Mouse (Mus musculus): ENCODE measurements around the gene Ddx58. TPM values are rescaled to one million over a fixed set of nuclear protein-coding genes. Genes with fewer than 3 reads are reported as not detected.

Ddx58 gene
- polyA plus RNA-seq, 1 experiment from 2014 or later = 16.7 TPM

DNA sequence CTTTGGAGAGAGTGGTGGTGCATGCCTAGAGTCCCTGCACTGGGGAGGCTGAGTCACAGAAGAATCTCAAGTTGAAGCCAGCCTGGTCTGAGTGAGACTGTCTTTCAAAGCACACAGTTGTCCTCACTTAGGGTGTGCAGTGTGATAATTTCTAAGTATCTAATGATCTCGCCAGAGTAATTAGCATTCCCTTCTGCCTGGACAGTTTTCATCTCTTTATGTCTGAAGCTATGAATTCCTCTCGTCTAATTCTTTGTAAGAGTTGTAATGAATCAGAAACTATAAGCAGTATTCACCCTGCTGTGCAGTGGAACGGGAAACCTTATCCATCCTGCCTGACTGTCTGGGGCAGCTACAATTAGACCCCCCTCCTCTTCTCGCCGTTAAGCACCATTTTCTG is 31.9 kb downstream of the Ddx58 start:
- ATAC-seq (ENCODE audit: insufficient number of reproducible peaks, insufficient read depth, low FRiP score, low read depth) = no peak
- H3K9me3 ChIP-seq (ENCODE audit: control insufficient read depth, low read depth, low read length) = no peaks in the 10 kb centered on the region
- 76% methylated on average over 5 of the region's 5 CpGs for WGBS

GRCm38 (mm10) chr4:40205231-40205903 is 34.3 kb downstream of the Ddx58 start:
- H3K9ac ChIP-seq (replicated peaks; ENCODE audit: low read depth, low read length) = no peak overlapping the region
- H3K4me1 ChIP-seq (ENCODE audit: control insufficient read depth, insufficient read depth, low read length) = no peaks in the 10 kb centered on the region
- ATAC-seq (ENCODE audit: insufficient number of reproducible peaks, insufficient read depth, low FRiP score, low read depth) = no peak
- H3K4me3 ChIP-seq (ENCODE audit: low read depth, low read length) = no peak overlapping the region
- H3K27me3 ChIP-seq (ENCODE audit: control insufficient read depth, insufficient read depth, low read length) = no peaks in the 10 kb centered on the region
- 89% methylated on average over 22 of the region's 22 CpGs for WGBS
- no peaks in the 10 kb centered on the region for H3K9me3 ChIP-seq (ENCODE audit: control insufficient read depth, low read depth, low read length)
- no peak overlapping the region for H3K27ac ChIP-seq (ENCODE audit: low read length)
- H3K4me2 ChIP-seq (replicated peaks; ENCODE audit: low read depth, low read length) = no peak overlapping the region
- H3K36me3 ChIP-seq (ENCODE audit: control insufficient read depth, insufficient read depth, low read length) = peaks cover 11% of the 10 kb centered on the region

More for the DNA sequence above, 31.9 kb downstream of the Ddx58 start:
- Histone ChIP-seq H3K27ac (ENCODE audit: low read length) (no peak overlapping the region), H3K36me3 (ENCODE audit: control insufficient read depth, insufficient read depth, low read length) (peaks cover 8% of the 10 kb centered on the region), H3K4me2 (replicated peaks; ENCODE audit: low read depth, low read length) (no peak overlapping the region), H3K9ac (replicated peaks; ENCODE audit: low read depth, low read length) (no peak overlapping the region), H3K4me3 (ENCODE audit: low read depth, low read length) (no peak overlapping the region), H3K4me1 (ENCODE audit: control insufficient read depth, insufficient read depth, low read length) (no peaks in the 10 kb centered on the region), H3K27me3 (ENCODE audit: control insufficient read depth, insufficient read depth, low read length) (no peaks in the 10 kb centered on the region)

- Histone ChIP-seq H3K27me3 (ENCODE audit: control insufficient read depth, insufficient read depth, low read length) (no peaks in the 10 kb centered on the region), H3K27ac (ENCODE audit: low read length) (no peak overlapping the region), H3K4me3 (ENCODE audit: low read depth, low read length) (no peak overlapping the region), H3K9me3 (ENCODE audit: control insufficient read depth, low read depth, low read length) (no peaks in the 10 kb centered on the region), H3K36me3 (ENCODE audit: control insufficient read depth, insufficient read depth, low read length) (peaks cover 11% of the 10 kb centered on the region), H3K4me1 (ENCODE audit: control insufficient read depth, insufficient read depth, low read length) (no peaks in the 10 kb centered on the region), H3K4me2 (replicated peaks; ENCODE audit: low read depth, low read length) (no peak overlapping the region), H3K9ac (replicated peaks; ENCODE audit: low read depth, low read length) (no peak overlapping the region)
- ATAC-seq (ENCODE audit: insufficient number of reproducible peaks, insufficient read depth, low FRiP score, low read depth) = no peak
- WGBS = 94% methylated on average over 3 of the region's 3 CpGs
Measured at GRCm38 (mm10) chr4:40204374-40204773, 35.3 kb downstream of the Ddx58 start.

DNA sequence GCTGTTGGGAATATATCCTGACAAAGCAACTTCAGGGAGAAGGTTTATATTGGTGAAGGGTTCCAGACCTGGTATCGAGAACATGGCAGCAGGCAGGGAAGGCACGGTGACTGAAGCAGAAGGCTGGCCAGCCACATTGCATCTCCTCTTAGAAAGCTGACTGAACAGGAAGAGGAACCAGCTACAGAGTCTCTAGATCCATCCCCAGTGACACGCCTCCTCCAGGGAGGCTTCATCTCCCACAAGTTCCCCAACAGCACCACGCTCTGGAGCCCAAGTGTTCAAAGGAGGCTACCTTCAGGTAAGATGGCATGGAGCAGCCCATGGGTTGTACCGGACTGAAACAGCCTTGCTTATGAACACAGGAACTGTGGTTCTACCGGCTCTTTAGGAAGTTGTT is 37.4 kb downstream of the Ddx58 start:
- 91% methylated on average over 6 of the region's 6 CpGs for WGBS
- Histone ChIP-seq H3K36me3 (ENCODE audit: control insufficient read depth, insufficient read depth, low read length) (peaks cover 18% of the 10 kb centered on the region), H3K27me3 (ENCODE audit: control insufficient read depth, insufficient read depth, low read length) (no peaks in the 10 kb centered on the region), H3K9ac (replicated peaks; ENCODE audit: low read depth, low read length) (no peak overlapping the region), H3K9me3 (ENCODE audit: control insufficient read depth, low read depth, low read length) (no peaks in the 10 kb centered on the region), H3K4me1 (ENCODE audit: control insufficient read depth, insufficient read depth, low read length) (no peaks in the 10 kb centered on the region), H3K4me3 (ENCODE audit: low read depth, low read length) (no peak overlapping the region), H3K27ac (ENCODE audit: low read length) (no peak overlapping the region), H3K4me2 (replicated peaks; ENCODE audit: low read depth, low read length) (no peak overlapping the region)
- no peak for ATAC-seq (ENCODE audit: insufficient number of reproducible peaks, insufficient read depth, low FRiP score, low read depth)

GRCm38 (mm10) chr4:40195336-40195735 is 44.3 kb downstream of the Ddx58 start:
- Histone ChIP-seq H3K9me3 (ENCODE audit: control insufficient read depth, low read depth, low read length) (no peaks in the 10 kb centered on the region), H3K36me3 (ENCODE audit: control insufficient read depth, insufficient read depth, low read length) (peaks cover 38% of the 10 kb centered on the region), H3K4me3 (ENCODE audit: low read depth, low read length) (no peak overlapping the region), H3K4me1 (ENCODE audit: control insufficient read depth, insufficient read depth, low read length) (no peaks in the 10 kb centered on the region), H3K4me2 (replicated peaks; ENCODE audit: low read depth, low read length) (no peak overlapping the region), H3K27me3 (ENCODE audit: control insufficient read depth, insufficient read depth, low read length) (no peaks in the 10 kb centered on the region), H3K9ac (replicated peaks; ENCODE audit: low read depth, low read length) (no peak overlapping the region), H3K27ac (ENCODE audit: low read length) (no peak overlapping the region)
- ATAC-seq (ENCODE audit: insufficient number of reproducible peaks, insufficient read depth, low FRiP score, low read depth) = no peak
- WGBS = 95% methylated on average over 2 of the region's 2 CpGs

DNA sequence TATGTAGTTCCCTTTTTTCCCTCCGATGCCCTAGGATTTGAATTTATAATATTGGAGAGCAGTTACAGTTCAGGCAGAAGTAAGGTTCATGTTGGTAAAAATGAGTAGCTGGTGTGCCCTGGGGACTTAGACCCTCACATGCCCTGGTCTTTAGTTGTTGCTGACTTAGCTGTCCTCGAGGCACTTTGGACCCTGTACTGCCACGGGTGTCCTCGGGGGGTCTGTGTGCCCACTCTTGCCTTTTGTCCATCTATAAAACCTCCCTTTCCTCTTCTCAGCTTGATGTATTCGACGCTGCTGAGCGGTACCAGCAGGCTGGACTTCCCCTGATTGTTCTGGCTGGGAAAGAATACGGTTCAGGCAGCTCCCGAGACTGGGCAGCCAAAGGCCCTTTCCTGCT is 46.2 kb downstream of the Ddx58 start:
- Histone ChIP-seq H3K27ac (ENCODE audit: low read length) (no peak overlapping the region), H3K4me2 (replicated peaks; ENCODE audit: low read depth, low read length) (no peak overlapping the region), H3K4me1 (ENCODE audit: control insufficient read depth, insufficient read depth, low read length) (no peaks in the 10 kb centered on the region), H3K4me3 (ENCODE audit: low read depth, low read length) (no peak overlapping the region), H3K9me3 (ENCODE audit: control insufficient read depth, low read depth, low read length) (no peaks in the 10 kb centered on the region), H3K27me3 (ENCODE audit: control insufficient read depth, insufficient read depth, low read length) (no peaks in the 10 kb centered on the region), H3K9ac (replicated peaks; ENCODE audit: low read depth, low read length) (no peak overlapping the region), H3K36me3 (ENCODE audit: control insufficient read depth, insufficient read depth, low read length) (peaks cover 46% of the 10 kb centered on the region)
- ATAC-seq (ENCODE audit: insufficient number of reproducible peaks, insufficient read depth, low FRiP score, low read depth) = no peak
- WGBS = 83% methylated on average over 9 of the region's 9 CpGs

DNA sequence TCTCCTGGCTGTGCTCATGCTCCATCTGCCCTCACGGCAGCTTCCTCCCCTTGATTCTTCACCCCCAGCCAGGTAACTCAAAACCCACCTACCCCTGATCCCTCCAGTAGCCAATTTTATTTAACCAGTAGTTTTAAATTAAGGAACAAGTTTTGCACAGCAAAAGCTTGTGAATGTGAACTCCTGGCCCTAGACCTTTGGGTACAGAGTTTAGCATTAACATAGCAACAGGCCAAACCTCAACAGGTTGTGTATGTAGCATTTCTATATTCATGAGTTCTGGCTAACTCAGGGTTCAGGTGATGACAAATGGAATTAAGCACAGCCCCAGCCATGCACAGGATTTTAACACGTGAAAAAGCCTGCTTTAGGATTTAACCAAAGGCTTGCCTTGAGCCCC is 47.4 kb downstream of the Ddx58 start:
- H3K36me3 ChIP-seq (ENCODE audit: control insufficient read depth, insufficient read depth, low read length) = peaks cover 47% of the 10 kb centered on the region
- H3K4me2 ChIP-seq (replicated peaks; ENCODE audit: low read depth, low read length) = no peak overlapping the region
- ATAC-seq (ENCODE audit: insufficient number of reproducible peaks, insufficient read depth, low FRiP score, low read depth) = no peak
- H3K27ac ChIP-seq (ENCODE audit: low read length) = no peak overlapping the region
- H3K9me3 ChIP-seq (ENCODE audit: control insufficient read depth, low read depth, low read length) = no peaks in the 10 kb centered on the region
- WGBS = 60% methylated on average over 2 of the region's 2 CpGs
- H3K27me3 ChIP-seq (ENCODE audit: control insufficient read depth, insufficient read depth, low read length) = no peaks in the 10 kb centered on the region
- H3K4me1 ChIP-seq (ENCODE audit: control insufficient read depth, insufficient read depth, low read length) = no peaks in the 10 kb centered on the region
- H3K4me3 ChIP-seq (ENCODE audit: low read depth, low read length) = no peak overlapping the region
- no peak overlapping the region for H3K9ac ChIP-seq (replicated peaks; ENCODE audit: low read depth, low read length)

GRCm38 (mm10) chr4:40187956-40188355 is 51.7 kb downstream of the Ddx58 start:
- no peak for ATAC-seq (ENCODE audit: insufficient number of reproducible peaks, insufficient read depth, low FRiP score, low read depth)
- H3K27me3 ChIP-seq (ENCODE audit: control insufficient read depth, insufficient read depth, low read length) = no peaks in the 10 kb centered on the region
- H3K9me3 ChIP-seq (ENCODE audit: control insufficient read depth, low read depth, low read length) = no peaks in the 10 kb centered on the region
- H3K4me3 ChIP-seq (ENCODE audit: low read depth, low read length) = no peak overlapping the region
- H3K36me3 ChIP-seq (ENCODE audit: control insufficient read depth, insufficient read depth, low read length) = peaks cover 52% of the 10 kb centered on the region
- no peak overlapping the region for H3K4me2 ChIP-seq (replicated peaks; ENCODE audit: low read depth, low read length)
- no peaks in the 10 kb centered on the region for H3K4me1 ChIP-seq (ENCODE audit: control insufficient read depth, insufficient read depth, low read length)
- 74% methylated on average over 7 of the region's 7 CpGs for WGBS
- H3K27ac ChIP-seq (ENCODE audit: low read length) = no peak overlapping the region
- no peak overlapping the region for H3K9ac ChIP-seq (replicated peaks; ENCODE audit: low read depth, low read length)

GRCm38 (mm10) chr4:40184470-40184869 is 55.2 kb downstream of the Ddx58 start:
- ATAC-seq (ENCODE audit: insufficient number of reproducible peaks, insufficient read depth, low FRiP score, low read depth) = no peak
- no peaks in the 10 kb centered on the region for H3K4me1 ChIP-seq (ENCODE audit: control insufficient read depth, insufficient read depth, low read length)
- no peak overlapping the region for H3K9ac ChIP-seq (replicated peaks; ENCODE audit: low read depth, low read length)
- no peak overlapping the region for H3K27ac ChIP-seq (ENCODE audit: low read length)
- H3K4me2 ChIP-seq (replicated peaks; ENCODE audit: low read depth, low read length) = no peak overlapping the region
- H3K9me3 ChIP-seq (ENCODE audit: control insufficient read depth, low read depth, low read length) = no peaks in the 10 kb centered on the region
- H3K4me3 ChIP-seq (ENCODE audit: low read depth, low read length) = no peak overlapping the region
- peaks cover 68% of the 10 kb centered on the region for H3K36me3 ChIP-seq (ENCODE audit: control insufficient read depth, insufficient read depth, low read length)
- H3K27me3 ChIP-seq (ENCODE audit: control insufficient read depth, insufficient read depth, low read length) = no peaks in the 10 kb centered on the region
- 76% methylated on average over 5 of the region's 5 CpGs for WGBS
